Mouse (Mus musculus) spleen, adult 2 months (tissue): ENCODE measurements around the gene Med11.

ENCODE experiments used
- CTCF ChIP-seq: fragments of 200-500 bp; IDR thresholded peaks from 2 replicates; pipeline ENCODE4 v1.5.1; 2011; ENCODE audit warnings: mild to moderate bottlenecking, inconsistent platforms; ENCODE audit not compliant: insufficient read depth, insufficient read length, insufficient replicate concordance; ENCODE audit errors: extremely low read depth
- POLR2A ChIP-seq: fragments of 200-500 bp; IDR thresholded peaks from 2 replicates; pipeline ENCODE4 v1.6.1; 2011; ENCODE audit warnings: low read depth, low read length, inconsistent platforms

- TF ChIP-seq POLR2A (no peak), CTCF (no peak)
Measured at GRCm38 (mm10) chr11:70469764-70470163, 18.0 kb downstream of the Med11 start.
